Mouse (Mus musculus) mature B cell (primary cell): ENCODE data around the gene Tpbg.
"Not testable (repeated sequence)": the region's sequence is repeated elsewhere in the genome, so short reads cannot be mapped to it uniquely, and the experiment has no call there.

Experiments used
- in situ Hi-C: fragments of 300-500 bp; cut with MboI; formaldehyde crosslinking; loops from 2 replicates; pipeline ENCODE4 v1.14.3; 2019

The Tpbg gene

DNA sequence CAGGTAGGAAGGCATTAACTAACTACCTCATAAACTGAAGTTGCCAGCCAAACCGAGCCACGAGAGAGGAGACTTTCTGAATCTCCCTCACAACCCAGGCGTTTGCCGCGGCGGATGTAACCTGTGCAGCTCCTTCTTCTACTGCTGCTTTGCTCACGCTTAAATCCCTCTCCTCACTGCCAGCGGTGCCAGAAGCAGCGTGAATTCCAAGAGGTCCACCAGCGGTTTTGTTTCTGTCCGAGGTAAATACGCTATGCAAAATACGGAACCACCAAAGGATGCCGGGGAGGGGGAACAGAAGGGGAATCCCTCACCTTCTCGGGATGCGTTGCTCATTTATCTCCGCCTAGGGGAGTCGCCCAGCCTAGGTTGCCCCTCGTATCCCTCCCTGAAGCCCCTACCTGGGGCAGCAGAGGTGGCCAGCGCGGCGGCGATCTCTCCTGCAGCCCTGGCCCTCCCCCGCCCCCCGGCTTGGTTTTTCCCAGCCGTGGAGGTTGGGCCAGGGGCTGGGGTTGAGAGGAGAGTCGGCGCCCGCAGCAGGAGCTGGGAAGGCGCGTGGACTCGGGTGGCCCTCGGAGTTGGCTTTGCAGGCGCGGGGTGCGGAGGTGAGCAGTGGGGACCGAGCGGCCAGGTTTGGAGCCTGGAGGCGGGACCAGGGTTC lies at the start of gene Tpbg:
Gene Tpbg (plus strand): TSS at position 30 of the 661 bp plus-strand sequence.
- in situ Hi-C loops, result no loop called here

DNA sequence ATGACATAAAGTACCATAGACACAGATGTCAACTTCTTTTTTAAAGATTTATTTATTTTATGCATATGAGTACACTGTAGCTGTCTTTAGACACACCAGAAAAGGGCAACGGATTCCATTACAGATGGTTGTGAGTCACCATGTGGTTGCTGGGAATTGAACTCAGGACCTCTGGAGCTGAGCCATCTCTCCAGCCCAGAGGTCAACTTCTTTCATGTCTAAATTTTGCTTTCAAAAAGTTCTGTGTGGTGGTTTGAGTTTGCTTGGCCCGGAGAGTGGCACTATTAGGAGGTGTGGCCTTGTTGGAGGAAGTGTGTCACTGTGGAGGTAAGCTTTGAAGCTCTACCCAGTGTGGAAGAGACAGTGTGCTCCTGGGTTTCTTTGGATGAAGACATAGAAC lies 40.2 kb upstream of the Tpbg start:
- in situ Hi-C loops, result not testable (repeated sequence)

DNA sequence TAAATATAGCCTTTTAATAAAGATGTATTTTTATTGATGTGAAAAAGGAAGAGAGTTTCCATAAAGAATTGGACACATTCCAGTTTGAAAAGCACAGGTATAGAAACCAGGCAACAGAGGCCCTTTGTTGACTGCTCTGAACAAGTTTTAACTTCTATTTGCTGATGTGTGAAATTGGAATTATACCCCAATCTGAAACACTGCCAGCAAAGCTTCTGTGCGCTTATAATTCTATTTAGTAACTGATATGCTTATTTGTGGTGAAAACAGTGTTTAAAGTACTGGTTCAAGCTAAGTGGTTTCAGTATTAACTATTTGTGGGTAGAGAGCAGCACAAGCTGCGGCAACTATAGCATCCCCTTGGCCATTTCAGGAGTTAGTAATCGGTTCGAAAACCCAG lies 39.6 kb upstream of the Tpbg start:
- in situ Hi-C loops, result no loop called here

DNA sequence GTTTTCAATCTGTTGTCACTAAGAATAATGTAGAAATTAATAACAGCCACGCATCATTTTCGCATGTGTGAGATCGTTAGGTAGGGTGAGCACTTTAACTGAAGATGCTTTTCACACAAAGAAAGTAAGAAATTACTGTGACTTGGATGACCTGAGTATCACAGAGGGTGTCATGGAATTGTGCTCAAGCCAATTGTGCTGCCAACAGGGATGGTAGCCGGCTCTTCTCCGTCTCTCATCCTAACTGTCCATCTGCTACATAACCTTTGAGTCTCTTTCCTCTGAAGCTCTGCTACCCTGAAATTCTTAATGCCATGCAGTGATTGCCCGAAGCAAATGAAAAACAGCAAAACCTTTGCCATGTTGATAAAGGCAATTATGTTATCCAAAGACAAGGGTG lies 35.8 kb upstream of the Tpbg start:
- in situ Hi-C loops, result no loop called here

DNA sequence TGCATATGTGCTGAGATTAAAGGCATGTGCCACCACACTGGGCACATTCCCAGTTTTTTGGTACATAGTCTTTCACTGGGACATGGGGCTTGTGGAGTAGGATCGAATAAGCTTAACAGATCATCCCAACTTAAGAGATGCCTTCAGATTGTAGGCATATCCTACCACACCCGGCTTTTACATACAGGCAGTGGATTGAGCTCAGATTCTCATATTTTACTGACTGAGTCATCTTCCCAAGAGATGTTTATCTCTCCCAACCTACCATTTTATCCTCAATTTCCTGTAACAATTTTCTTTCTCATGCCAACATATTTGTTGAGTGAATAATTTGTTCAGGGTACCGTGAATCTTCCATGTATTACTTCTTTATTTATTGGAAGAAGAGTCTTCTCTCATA lies 32.9 kb upstream of the Tpbg start:
- in situ Hi-C loops, result no loop called here

DNA sequence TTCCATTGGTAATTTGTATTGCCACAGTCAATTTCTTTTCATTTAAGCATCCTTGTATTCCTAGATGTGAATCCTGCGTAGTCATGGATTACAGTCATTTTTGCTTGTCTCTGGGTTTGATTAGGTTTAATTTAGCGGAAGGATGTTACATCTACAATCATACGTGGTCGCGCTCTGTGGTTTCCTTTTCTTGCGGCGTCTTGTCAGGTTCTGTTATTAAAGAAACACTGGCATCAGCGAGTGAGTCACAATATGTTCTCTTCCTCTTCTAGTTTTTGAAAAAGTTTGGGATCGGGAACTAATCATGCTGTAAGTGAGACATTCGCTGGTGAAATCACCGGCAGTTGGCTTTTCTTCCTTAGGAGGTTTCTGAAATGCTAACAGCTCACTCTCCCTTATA lies 21.4 kb upstream of the Tpbg start:
- in situ Hi-C loops, result no loop called here

DNA sequence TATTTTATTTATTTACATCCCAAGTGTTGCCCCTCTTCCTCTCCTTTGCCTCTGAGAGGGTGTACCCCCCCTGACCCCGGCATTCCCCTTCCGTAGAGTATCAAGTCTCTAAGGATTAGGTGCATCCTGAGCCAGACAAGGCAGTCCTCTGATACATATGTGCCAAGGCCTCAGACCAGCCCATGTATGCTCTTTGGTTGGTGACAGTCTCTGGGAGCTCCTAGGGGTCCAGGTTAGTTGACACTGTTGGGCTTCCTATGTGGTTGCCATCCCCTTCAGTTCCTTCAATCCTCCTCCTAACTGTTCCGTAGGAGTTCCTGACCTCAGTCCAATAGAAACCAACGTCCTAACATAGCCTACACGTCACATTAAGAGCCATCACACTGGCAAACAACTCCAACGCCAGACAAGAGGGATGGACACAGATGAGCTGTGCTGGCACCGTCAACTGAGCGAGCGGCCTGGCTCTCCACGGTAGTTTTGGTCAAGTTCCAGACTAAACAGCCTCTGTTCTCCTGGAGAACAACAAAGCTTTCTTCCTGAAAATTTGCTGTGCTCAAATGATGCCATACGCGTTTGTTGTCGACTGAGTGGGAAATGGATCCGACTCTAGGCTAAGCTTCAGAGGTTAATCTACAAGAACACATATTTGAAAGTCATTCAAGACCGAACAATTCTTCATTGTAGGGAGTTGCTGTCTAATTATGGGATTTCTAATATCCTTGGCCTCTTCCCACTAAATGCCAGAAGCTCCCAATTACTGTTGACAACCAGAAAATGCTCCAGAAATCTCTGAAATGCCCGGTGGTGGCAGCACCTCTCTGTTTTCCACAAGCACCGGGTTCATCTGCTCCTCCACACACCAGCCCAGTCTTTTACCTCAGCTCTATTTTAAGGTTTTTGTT lies 6.4 kb upstream of the Tpbg start:
- in situ Hi-C loops, result no loop called here

DNA sequence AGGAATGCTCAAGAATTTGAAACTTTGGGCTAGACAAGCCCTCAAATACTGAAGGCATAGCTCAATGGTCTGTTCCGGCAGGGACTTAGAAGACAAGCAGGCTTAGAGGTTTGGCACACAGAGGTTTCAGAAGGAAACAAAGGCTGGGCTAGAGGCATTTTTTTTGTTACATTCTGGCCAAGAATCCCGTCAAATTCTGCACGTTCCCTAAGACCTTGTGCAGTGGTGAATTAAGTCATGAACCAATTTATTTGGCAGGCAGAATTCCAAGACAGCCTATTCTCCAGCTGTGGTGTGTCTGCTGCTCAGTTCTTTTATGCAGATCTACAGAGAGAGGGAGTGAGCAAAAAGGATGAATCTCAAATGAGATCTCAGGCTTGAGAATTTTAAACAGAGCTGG lies 2.6 kb upstream of the Tpbg start:
- in situ Hi-C loops, result no loop called here

DNA sequence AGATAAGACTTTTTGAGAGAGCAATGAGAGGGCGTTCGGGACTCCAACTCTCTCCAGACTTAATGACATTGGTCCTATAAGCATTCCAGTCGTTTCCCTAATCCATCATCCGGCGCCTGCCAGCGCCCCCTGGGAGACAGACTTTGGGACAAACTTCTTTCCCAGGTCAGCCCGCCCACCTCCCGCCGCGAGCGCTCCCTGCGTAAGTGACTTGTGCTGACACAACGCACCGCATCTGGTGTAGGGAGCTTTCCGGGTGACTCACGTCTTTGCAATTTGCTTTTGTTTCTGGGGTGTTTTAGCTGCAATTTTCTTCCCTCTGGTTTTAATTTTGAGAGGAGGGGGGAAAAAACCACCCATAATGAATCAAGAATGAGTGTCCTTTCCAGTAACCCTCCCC lies 289 bp upstream of the Tpbg start:
- in situ Hi-C loops, result no loop called here

DNA sequence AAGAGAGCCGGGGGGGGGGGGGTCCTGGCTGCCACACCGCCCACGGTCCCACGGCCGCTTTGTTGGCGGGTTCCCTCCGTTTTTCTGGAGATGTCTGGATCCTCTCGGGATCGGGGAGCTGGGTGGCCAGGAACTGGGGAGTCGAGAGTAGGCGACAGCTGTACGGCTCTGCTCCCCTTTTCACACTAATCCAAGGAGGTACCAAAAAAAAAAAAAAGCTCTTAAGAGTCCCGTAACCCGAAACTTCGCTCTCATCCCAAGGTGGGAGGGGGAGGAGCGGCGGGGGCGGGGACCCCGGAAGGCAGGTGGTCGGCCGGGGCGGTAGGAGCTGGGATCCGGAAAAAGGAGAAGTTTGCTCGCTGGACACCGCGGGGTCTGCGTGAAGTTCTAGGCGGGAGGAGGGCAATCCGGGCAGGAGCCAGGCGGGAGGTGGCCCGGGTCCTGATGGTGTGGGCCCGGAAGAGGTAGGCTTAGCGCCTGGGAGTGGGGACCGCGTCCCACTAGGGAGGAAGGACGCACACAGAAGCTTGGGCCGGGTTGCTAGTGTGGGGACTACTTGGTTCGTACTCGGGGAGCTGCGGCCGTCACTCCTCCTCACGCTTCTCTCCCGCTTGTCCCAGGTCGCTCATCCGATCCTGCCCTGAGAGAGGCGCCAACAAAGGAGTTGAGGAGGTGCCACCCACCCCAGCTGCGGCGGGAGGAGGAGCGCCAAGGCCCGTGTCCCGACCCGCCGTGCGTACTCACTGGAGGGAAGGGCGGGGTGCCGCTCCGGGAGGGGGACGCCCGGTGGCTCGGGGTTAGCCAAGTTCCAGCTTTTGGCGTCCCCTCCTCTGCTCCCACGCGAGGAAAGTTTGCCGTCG lies 1.1 kb downstream of the Tpbg start:
- in situ Hi-C loops, result no loop called here

DNA sequence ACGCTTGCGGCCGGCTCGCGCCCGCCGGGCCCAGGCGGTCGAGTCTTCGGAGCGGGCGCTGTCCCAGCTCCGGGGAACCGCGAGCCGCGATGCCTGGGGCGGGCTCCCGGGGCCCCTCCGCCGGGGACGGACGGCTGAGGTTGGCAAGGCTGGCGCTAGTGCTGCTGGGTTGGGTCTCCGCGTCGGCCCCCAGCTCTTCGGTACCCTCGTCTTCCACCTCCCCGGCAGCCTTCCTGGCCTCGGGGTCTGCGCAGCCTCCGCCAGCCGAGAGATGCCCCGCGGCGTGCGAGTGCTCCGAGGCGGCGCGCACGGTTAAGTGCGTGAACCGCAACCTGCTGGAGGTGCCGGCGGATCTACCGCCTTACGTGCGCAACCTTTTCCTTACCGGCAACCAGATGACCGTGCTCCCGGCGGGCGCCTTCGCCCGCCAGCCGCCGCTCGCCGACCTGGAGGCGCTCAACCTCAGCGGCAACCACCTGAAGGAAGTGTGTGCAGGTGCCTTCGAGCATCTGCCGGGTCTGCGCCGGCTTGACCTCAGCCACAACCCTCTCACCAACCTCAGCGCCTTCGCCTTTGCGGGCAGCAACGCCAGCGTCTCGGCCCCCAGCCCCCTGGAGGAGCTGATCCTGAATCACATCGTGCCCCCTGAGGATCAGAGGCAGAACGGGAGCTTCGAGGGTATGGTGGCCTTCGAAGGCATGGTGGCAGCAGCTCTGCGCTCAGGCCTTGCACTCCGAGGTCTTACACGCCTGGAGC lies 1.9 kb downstream of the Tpbg start:
- in situ Hi-C loops, result no loop called here

DNA sequence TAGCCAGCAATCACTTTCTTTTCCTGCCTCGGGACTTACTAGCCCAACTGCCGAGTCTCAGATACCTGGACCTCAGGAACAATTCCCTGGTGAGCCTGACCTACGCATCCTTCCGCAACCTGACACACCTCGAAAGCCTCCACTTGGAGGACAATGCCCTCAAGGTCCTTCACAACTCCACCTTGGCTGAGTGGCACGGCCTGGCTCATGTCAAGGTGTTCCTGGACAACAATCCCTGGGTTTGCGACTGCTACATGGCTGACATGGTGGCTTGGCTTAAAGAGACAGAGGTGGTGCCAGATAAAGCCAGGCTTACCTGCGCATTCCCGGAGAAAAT lies 2.4 kb downstream of the Tpbg start:
- in situ Hi-C loops, result no loop called here

DNA sequence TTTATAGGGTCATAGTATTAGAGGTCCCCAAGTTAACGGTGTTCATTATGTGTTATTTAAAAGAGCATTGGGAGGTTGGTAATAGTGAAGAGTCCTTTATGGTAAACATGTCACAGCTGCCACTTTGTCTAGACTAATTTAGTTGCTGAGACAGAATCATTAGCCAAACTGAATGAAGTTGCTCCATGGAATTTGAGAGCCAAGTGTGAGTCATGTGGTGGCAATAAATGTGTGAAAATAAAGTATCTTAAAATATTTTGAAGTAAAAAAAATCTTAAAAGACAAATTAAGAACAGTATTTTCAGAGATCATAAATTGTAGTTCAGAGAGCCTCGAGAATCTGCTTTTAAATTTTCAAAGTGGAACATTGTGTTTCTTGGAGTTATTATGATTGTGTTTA lies 4.0 kb downstream of the Tpbg start:
- in situ Hi-C loops, result no loop called here

DNA sequence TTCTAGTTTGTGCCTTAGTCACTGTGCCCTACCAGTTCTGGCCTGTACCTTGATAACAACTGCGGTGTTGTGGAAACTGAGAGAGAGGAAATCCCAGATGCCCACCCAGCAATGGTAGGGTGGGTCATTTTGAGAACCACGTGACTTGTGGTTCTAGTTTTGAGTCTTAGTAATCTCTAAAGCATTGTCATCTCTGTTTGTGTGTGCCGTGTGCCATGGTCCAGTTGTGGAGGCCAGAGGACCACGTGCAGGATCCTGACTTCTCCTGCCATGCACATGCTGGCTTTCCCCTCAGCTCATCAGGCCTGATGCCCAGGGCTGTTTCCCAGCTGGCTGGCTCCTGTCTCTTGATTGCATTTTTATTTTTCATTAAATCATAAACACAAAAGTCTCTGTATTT lies 12.6 kb downstream of the Tpbg start:
- in situ Hi-C loops, result no loop called here

DNA sequence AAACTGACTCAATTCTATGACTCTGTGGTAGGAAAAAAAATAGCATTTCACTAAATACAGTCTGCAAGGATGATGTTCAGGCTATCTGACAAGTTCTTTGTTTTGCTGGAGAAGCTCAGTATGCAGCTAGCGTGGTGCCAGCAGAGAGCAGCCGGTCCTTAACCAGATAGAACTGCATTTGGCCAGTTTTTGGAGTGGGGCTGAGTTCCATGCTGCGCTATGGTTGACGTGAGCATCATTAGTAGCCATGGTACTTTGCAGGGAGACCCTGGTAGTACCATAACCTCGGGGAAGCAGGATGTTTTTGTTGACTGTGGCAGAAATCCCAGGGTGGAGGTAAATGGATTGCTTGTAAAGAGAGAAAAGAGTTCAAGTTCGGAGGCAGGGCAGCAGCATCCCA lies 14.3 kb downstream of the Tpbg start:
- in situ Hi-C loops, result no loop called here

DNA sequence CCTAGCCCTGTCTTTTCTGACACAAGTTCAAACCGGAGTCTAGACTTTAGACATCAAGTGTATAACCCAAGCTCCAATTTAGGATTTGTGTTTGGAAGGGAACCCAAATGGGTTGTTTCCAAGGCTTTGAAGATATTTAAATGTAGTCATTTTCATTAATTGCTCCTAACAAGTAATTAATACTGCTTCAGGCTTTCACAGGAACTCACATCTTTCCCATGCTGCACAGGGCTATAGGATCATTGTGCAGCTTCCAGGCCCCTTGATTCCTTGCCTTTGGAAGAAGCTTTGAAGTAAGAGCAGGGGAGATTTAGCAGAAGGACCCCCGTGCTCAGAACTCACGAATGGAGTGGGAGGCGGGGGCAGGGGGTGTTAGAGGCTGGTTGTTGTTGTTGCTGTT lies 18.9 kb downstream of the Tpbg start:
- in situ Hi-C loops, result no loop called here

DNA sequence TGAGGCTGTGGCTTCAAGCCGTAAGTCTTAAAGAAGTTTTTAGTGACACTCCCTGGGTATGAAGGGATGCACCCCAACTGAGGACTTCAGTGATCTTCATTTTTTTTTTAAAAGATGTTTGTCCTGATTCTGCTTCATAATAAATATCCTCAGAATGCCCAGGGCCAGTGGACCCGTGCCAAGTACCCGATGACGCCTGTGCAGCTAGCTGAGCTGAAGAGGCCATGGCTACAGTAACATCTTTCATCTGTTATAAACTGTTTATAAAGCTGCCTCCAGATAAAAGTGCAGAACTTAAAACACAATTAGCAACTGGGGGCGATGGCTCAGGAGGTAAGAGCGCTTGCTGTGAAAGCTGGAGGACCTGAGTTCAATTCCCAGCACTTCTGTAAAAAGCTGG lies 20.4 kb downstream of the Tpbg start:
- in situ Hi-C loops, result no loop called here

DNA sequence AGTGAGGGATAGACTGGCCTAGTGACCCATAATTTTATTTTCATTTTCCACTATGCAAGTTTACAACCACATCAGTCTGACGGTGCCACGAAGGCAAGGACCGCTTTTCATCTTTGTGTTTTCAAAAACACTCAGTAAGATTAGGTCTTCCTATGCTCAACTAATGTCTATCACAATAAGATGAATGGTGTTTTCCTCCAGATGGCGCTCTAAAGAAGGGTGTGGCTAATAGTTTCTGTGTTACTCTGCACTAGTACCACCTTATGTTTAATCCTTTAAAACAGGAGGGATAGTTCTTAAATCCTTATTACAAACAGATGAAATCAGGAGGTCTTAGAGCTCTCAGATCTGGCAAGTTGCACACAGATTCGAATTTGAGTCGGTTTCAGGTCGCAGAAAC lies 30.7 kb downstream of the Tpbg start:
- in situ Hi-C loops, result no loop called here

DNA sequence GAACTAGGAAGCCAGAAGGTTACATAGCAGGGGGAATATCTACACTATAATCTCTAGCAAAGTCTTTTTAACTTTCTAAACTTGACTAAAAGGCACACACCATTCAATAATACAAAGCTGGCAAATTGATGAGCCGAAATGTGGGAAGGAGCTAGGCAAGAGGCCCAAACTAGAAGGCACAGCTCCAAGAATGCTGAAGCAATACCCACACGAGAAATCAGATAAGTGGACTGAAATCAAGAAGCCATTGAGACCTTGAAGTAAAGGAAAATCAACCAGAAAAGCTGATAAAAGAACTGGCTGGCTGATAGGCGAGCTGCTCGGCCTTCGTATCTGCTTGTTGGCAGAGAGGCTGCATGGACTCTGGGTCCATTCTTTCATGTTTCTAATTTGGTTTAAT lies 51.5 kb downstream of the Tpbg start:
- in situ Hi-C loops, result no loop called here
